Mouse (Mus musculus): ENCODE results near the gene Myo16.

The Myo16 gene

GRCm38 (mm10) chr8:10153611-10154438 is at the start of gene Myo16:
Gene Myo16, plus strand, starts transcription at chr8:10153911.
- in situ Hi-C loops (cut with MboI; ENCODE audit: unreplicated experiment in 2 of 2), result no loop called here

- in situ Hi-C loops (cut with MboI; ENCODE audit: unreplicated experiment in 2 of 2), result no loop called here
Measured at GRCm38 (mm10) chr8:10108516-10109271, 45.0 kb upstream of the Myo16 start.

GRCm38 (mm10) chr8:10122749-10123148 is 31.0 kb upstream of the Myo16 start:
- in situ Hi-C loops (cut with MboI; ENCODE audit: unreplicated experiment in 2 of 2), result no loop called here

- in situ Hi-C loops (cut with MboI; ENCODE audit: unreplicated experiment in 2 of 2), result no loop called here
Measured at GRCm38 (mm10) chr8:10123412-10123811, 30.3 kb upstream of the Myo16 start.

- in situ Hi-C loops (cut with MboI; ENCODE audit: unreplicated experiment in 2 of 2), result no loop called here
Measured at GRCm38 (mm10) chr8:10125684-10126083, 28.0 kb upstream of the Myo16 start.

GRCm38 (mm10) chr8:10130513-10131414 is 22.9 kb upstream of the Myo16 start:
- in situ Hi-C loops (cut with MboI; ENCODE audit: unreplicated experiment in 2 of 2), result no loop called here

- in situ Hi-C loops (cut with MboI; ENCODE audit: unreplicated experiment in 2 of 2), result no loop called here
Measured at GRCm38 (mm10) chr8:10139536-10139935, 14.2 kb upstream of the Myo16 start.

GRCm38 (mm10) chr8:10143961-10144360 is 9.8 kb upstream of the Myo16 start:
- in situ Hi-C loops (cut with MboI; ENCODE audit: unreplicated experiment in 2 of 2), result no loop called here

GRCm38 (mm10) chr8:10151692-10152247 is 1.9 kb upstream of the Myo16 start:
- in situ Hi-C loops (cut with MboI; ENCODE audit: unreplicated experiment in 2 of 2), result no loop called here

GRCm38 (mm10) chr8:10154439-10154745 is 681 bp downstream of the Myo16 start:
- in situ Hi-C loops (cut with MboI; ENCODE audit: unreplicated experiment in 2 of 2), result no loop called here

GRCm38 (mm10) chr8:10155075-10155474 is 1.4 kb downstream of the Myo16 start:
- in situ Hi-C loops (cut with MboI; ENCODE audit: unreplicated experiment in 2 of 2), result no loop called here

GRCm38 (mm10) chr8:10161106-10161505 is 7.4 kb downstream of the Myo16 start:
- in situ Hi-C loops (cut with MboI; ENCODE audit: unreplicated experiment in 2 of 2), result no loop called here

- in situ Hi-C loops (cut with MboI; ENCODE audit: unreplicated experiment in 2 of 2), result no loop called here
Measured at GRCm38 (mm10) chr8:10164959-10165358, 11.2 kb downstream of the Myo16 start.

GRCm38 (mm10) chr8:10168326-10168725 is 14.6 kb downstream of the Myo16 start:
- in situ Hi-C loops (cut with MboI; ENCODE audit: unreplicated experiment in 2 of 2), result no loop called here

- in situ Hi-C loops (cut with MboI; ENCODE audit: unreplicated experiment in 2 of 2), result no loop called here
Measured at GRCm38 (mm10) chr8:10169894-10170293, 16.2 kb downstream of the Myo16 start.

- in situ Hi-C loops (cut with MboI; ENCODE audit: unreplicated experiment in 2 of 2), result no loop called here
Measured at GRCm38 (mm10) chr8:10171321-10171720, 17.6 kb downstream of the Myo16 start.

GRCm38 (mm10) chr8:10172278-10172677 is 18.6 kb downstream of the Myo16 start:
- in situ Hi-C loops (cut with MboI; ENCODE audit: unreplicated experiment in 2 of 2), result no loop called here

GRCm38 (mm10) chr8:10173033-10173747 is 19.5 kb downstream of the Myo16 start:
- in situ Hi-C loops (cut with MboI; ENCODE audit: unreplicated experiment in 2 of 2), result no loop called here

- in situ Hi-C loops (cut with MboI; ENCODE audit: unreplicated experiment in 2 of 2), result no loop called here
Measured at GRCm38 (mm10) chr8:10174201-10174840, 20.6 kb downstream of the Myo16 start.
